Mouse (Mus musculus) kidney, adult 2 months (tissue): ENCODE data around the gene Ikzf1.

ENCODE experiments used
- CTCF ChIP-seq: fragments of 200-500 bp; conservative IDR thresholded peaks from 2 replicates; pipeline ENCODE4 v1.5.1; 2011; ENCODE audit warnings: low read depth, mild to moderate bottlenecking, control low read depth, low read length, moderate library complexity, mixed read lengths; ENCODE audit not compliant: insufficient read depth, insufficient read length
- POLR2A ChIP-seq: fragments of 200-500 bp; IDR thresholded peaks from one replicate; pipeline ENCODE4 v1.6.1; 2011; ENCODE audit warnings: low read depth, low read length, control low read depth

DNA sequence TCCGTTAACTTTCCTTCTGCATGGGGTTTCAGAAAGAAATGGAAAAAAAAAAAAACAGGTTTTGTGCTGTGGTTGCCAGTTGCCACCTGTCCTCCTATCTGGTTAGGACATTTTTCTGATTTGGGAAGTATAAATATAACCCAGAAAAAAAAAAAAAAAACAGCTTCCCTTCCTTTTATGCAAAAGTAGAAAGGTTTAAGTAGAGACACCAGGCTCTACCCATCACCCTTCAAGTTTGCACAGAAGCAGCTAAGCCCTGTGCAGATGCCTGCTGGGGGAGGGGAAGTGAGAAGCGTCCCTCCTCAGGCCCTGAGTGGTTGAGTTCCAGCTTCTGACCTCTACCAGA, 31.9 kb downstream of the Ikzf1 start:
- TF ChIP-seq CTCF, result no peak
- no peak for TF ChIP-seq POLR2A
